Mouse (Mus musculus) cerebellum, adult 11 months (tissue): Measurements from ENCODE around the gene Rab43.

Source experiments
- DNase-seq: peaks from one replicate; pipeline ENCODE4 v3.0.0; 2022

The Rab43 gene

GRCm38 (mm10) chr6:87811675-87812338 lies at the start of gene Rab43:
Gene Rab43, minus strand, starts transcription at chr6:87812164.
- DNase-seq, result peak; percentile 91

GRCm38 (mm10) chr6:87857071-87857470 lies 45.1 kb upstream of the Rab43 start:
- no peak for DNase-seq

- DNase-seq, result no peak
Observed at GRCm38 (mm10) chr6:87853446-87853845, 41.5 kb upstream of the Rab43 start.

- DNase-seq, result no peak
Observed at GRCm38 (mm10) chr6:87851871-87852270, 39.9 kb upstream of the Rab43 start.

GRCm38 (mm10) chr6:87850900-87851614 lies 39.1 kb upstream of the Rab43 start, which contains the start of gene Cnbp:
Gene Cnbp, minus strand, starts transcription at chr6:87851106.
- peak; percentile 97 for DNase-seq

GRCm38 (mm10) chr6:87850155-87850899 lies 38.4 kb upstream of the Rab43 start:
- DNase-seq, result peak; percentile 69

- DNase-seq, result no peak
Observed at GRCm38 (mm10) chr6:87849780-87850154, 37.8 kb upstream of the Rab43 start.

- DNase-seq, result no peak
Observed at GRCm38 (mm10) chr6:87846813-87847212, 34.8 kb upstream of the Rab43 start.

- peak; percentile 52 for DNase-seq
Observed at GRCm38 (mm10) chr6:87845031-87845695, 33.2 kb upstream of the Rab43 start.

- DNase-seq, result no peak
Observed at GRCm38 (mm10) chr6:87842254-87842653, 30.3 kb upstream of the Rab43 start.

GRCm38 (mm10) chr6:87841635-87842034 lies 29.7 kb upstream of the Rab43 start:
- no peak for DNase-seq

- no peak for DNase-seq
Observed at GRCm38 (mm10) chr6:87839797-87840341, 27.9 kb upstream of the Rab43 start.

GRCm38 (mm10) chr6:87838551-87839197 lies 26.7 kb upstream of the Rab43 start, which contains the start of gene Isy1:
Gene Isy1, minus strand, starts transcription at chr6:87838798.
- DNase-seq, result peak; percentile 93

GRCm38 (mm10) chr6:87835695-87836094 lies 23.7 kb upstream of the Rab43 start, which contains the start of gene Gm45140:
Gene Gm45140, minus strand, starts transcription at chr6:87835795.
- DNase-seq, result no peak

- no peak for DNase-seq
Observed at GRCm38 (mm10) chr6:87820366-87820765, 8.4 kb upstream of the Rab43 start.

GRCm38 (mm10) chr6:87814486-87814885 lies 2.5 kb upstream of the Rab43 start:
- DNase-seq, result no peak

GRCm38 (mm10) chr6:87812656-87813055 lies 692 bp upstream of the Rab43 start:
- DNase-seq, result no peak

GRCm38 (mm10) chr6:87810713-87811669 lies 973 bp downstream of the Rab43 start:
- DNase-seq, result peak; percentile 47

- DNase-seq, result no peak
Observed at GRCm38 (mm10) chr6:87810311-87810710, 1.7 kb downstream of the Rab43 start.

GRCm38 (mm10) chr6:87809651-87810161 lies 2.3 kb downstream of the Rab43 start:
- DNase-seq, result peak; percentile 34

GRCm38 (mm10) chr6:87809144-87809543 lies 2.8 kb downstream of the Rab43 start:
- no peak for DNase-seq
